Mouse (Mus musculus) 416B (cell line): ENCODE measurements around the gene Wnt10a.

Experiments
- DNase-seq: peaks from one replicate; pipeline ENCODE4 v3.0.0; 2011; ENCODE audit warnings: low read depth

Gene Wnt10a

DNA sequence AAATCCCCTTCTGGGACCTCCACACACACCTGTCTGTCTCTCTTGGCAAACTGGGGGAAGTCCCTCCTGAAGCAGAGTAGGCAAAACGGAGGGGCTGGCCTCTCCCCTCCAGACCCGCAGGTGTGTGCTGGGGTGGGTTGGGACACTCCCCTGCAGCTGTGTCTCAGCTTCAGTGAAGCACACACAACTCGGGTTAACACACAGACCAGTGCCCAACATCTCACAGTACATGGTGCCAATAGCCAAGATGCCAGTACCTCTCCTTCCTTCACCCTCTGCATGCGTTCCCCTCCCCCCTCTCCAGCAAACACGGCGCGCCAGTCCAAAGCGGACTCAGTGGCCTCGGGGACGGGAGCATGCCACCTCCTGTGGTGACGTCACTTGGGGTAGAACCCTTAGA lies at the start of gene Wnt10a:
TSS of gene Wnt10a (plus strand) at position 268 of the 400 bp plus-strand sequence.
- DNase-seq = no peak

- DNase-seq = no peak
Measured at GRCm38 (mm10) chr1:74747335-74747734, 44.0 kb upstream of the Wnt10a start.

DNA sequence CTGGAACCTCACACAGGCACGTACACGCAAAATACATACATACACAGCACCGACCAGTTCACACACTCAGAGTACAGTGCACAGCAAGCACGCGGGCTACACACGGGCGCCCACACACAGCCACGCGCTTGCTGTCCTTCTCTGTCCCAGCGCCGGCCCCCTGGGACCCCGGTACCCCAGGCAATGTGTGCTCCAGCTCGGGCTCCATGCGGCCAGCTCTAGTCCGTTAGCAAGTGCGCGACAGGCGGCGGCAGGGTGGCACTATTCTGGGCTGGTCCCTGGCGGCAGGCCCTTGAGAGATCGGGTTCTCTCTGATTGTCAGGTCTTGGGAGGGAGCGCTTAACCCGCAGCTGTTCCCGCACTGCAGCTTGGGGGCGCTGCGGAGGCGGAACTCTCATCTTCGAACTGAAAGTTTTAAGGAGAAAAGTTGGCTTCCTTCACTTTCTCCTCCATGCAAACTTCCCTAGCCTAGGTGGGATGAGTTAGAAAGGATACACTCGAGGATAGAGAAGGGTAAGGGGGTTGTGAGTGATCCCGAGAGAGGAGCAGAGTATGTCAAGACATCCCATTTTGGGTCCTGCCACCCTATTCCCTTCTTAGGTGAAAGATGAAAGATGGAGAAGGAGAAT lies 42.6 kb upstream of the Wnt10a start, which contains the start of gene Prkag3:
TSS of gene Prkag3 (minus strand) at position 579 of the 629 bp plus-strand sequence.
- DNase-seq = no peak

DNA sequence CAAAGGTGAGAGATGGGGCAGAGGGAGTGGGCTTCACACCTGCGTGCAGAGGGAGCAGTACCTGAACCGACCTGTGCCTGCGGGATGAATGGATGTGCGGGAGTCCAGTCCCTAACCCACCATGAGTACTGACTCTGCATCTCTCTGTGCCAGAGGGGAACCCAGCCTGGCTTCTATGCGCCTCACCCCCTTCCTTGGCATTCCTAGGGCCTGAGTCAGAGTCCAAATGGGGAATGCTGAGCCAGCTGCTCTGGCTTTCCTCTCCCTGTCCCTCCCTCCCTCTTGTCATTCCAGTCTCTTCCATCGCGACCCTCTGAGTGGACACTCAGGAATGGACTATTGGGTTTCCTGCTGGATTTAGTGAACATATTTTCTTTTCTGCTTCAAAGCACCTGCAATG lies 42.0 kb upstream of the Wnt10a start:
- DNase-seq = no peak

GRCm38 (mm10) chr1:74750683-74751082 lies 40.6 kb upstream of the Wnt10a start:
- DNase-seq = no peak

- no peak for DNase-seq
Measured at GRCm38 (mm10) chr1:74752150-74752549, 39.2 kb upstream of the Wnt10a start.

- DNase-seq = no peak
Measured at GRCm38 (mm10) chr1:74752833-74753232, 38.5 kb upstream of the Wnt10a start.

DNA sequence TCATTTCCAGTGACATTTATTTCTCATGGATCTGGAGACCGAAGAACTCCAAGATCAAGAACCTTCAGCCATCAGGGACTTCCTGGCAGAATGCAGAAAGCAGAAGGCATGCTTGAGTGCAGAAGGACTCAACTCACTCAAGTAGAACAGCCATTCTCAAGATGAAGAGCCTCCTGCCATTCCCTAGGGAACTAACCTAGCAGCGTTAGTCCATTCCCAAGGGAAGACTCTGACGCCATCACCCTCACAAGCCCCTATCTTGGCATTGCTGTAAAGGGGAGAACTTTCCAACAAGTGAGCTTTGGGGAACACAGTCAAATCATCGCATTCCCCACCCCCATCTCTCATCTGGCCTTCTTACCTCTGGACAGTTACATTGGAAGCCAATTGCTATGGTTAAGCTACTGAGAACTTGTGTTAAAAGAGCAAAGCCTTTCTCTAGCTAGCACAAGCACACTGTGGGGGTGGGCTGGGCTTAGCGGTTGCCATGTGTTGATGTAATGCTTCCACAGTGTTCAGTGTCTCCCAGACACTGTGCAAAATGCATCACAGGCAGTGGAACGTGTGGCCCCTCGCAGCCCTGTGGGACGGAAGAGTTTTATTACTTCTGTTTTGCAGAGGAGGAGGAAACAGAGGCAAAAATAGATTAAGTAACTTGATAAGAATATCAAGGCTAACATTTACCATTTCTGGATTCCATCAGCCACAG lies 37.9 kb upstream of the Wnt10a start:
- no peak for DNase-seq

GRCm38 (mm10) chr1:74754175-74754785 lies 37.0 kb upstream of the Wnt10a start:
- DNase-seq = no peak

DNA sequence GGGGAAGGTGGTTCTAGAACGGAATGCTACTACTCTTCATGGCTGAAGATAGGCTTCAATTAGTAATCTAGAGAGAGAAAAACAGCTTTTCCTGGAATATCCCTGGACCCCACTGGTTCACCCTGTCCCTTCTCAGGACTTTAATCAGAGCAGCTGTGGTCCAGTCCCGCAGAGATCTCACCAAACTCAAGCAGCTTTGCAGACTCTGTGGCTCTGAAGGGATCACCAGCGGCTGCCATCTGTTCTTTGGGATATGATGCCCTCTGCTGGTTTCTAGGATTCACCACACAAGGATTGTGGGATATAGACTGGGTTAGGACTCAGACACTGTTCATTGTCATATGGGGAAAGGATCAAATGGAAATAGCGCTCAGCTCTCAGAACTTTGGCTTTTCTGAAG lies 31.5 kb upstream of the Wnt10a start:
- DNase-seq = peak; percentile 55

- peak; percentile 89 for DNase-seq
Measured at GRCm38 (mm10) chr1:74763081-74763480, 28.2 kb upstream of the Wnt10a start.

- DNase-seq = no peak
Measured at GRCm38 (mm10) chr1:74770727-74771466, 20.4 kb upstream of the Wnt10a start.

DNA sequence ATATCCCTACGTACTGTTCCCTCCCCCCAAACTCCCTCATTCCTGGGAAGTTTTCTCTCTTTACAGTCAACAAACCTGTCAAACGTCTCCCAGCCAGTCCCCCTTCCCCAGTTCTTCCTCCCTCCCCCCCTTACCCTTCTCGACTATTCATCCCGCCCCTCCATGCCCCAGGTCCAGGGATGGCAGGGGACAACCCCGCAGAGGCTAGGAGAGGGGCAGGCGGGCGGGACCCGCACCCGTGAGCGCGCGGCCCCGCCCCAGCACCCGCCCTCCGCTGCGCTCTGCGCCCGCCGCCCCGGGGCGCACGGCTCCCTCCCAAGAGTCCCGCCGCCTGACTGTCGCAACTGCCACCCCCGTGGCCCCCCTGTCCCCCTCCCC lies 19.9 kb upstream of the Wnt10a start:
- no peak for DNase-seq

DNA sequence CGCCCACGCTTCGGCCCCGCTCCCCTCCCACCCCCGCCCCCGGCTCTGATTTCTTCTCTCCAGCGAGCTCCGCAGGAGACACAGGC lies 19.6 kb upstream of the Wnt10a start, which contains the start of gene Wnt6:
TSS of gene Wnt6 (plus strand) at position 48 of the 86 bp plus-strand sequence.
- DNase-seq = no peak

DNA sequence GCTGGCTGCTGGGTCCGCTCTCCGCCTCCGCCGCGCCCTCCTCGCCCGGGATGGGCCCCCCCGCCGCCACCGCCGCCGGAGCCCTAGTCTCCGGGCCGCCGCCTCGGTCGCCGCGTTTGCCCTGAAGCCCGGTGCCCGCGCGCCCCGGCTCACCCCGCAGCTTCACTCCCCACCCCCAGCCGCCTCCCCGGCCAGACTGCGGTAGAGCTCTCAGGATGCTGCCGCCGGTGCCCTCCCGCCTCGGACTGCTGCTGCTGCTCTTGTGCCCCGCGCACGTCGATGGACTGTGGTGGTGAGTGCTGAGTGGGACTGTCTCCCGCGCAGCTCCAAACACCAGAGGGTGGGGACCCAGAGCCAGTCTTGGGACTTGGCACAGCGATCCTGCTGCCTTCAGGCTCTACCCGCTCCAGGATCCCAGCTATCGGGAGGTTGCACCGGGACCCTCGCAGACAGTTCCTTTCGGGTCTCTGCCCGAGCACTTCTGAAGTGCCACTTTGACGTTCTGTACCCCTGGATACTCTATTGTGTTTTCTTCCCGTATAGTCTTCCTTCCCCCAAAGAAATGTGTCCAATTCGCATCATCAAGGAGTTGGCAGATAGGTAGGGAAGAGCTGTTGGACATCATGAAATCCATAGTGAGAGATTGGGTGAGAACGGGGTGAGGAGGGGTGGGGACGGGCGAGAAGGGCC lies 19.2 kb upstream of the Wnt10a start:
- DNase-seq = no peak

- DNase-seq = peak; percentile 89
Measured at GRCm38 (mm10) chr1:74773136-74773535, 18.2 kb upstream of the Wnt10a start.

- no peak for DNase-seq
Measured at GRCm38 (mm10) chr1:74774062-74774461, 17.3 kb upstream of the Wnt10a start.

DNA sequence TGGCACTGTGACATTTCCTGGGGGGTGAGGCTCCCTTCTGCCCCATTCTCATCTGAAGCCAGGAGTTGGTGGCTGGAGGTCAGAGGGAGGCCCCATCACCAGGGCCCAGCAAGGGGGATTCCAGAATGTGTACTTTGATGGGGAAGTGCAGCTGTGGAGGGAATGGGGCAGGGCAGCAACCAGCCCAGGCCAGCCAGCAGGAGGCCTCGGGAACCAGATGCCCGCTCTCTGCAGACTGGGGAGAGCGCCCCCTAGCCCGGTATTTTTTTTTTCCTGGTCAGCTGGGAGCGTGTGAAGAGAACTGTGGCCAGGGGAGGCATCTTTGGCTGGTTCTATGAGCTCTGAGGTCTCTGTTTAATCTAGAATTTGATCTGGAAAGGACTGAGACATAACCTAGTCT lies 15.5 kb upstream of the Wnt10a start:
- peak; percentile 22 for DNase-seq

GRCm38 (mm10) chr1:74778934-74779486 lies 12.3 kb upstream of the Wnt10a start:
- DNase-seq = no peak

DNA sequence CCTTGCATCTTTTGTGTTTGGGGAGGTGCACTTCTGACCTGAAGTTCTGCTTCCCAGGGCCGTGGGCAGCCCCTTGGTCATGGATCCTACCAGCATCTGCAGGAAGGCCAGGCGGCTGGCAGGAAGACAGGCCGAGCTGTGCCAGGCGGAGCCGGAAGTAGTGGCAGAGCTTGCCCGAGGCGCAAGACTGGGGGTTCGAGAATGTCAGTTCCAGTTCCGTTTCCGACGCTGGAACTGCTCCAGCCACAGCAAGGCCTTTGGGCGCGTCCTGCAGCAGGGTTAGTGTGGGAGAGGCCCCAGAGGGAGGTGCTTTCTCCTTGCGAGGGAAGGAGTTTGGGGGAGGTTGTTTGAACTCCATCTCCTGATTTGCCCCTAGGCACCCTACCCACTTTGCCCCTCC lies 9.3 kb upstream of the Wnt10a start:
- peak; percentile 39 for DNase-seq

GRCm38 (mm10) chr1:74783554-74783953 lies 7.8 kb upstream of the Wnt10a start:
- DNase-seq = no peak

GRCm38 (mm10) chr1:74784041-74784759 lies 7.1 kb upstream of the Wnt10a start:
- no peak for DNase-seq
